Mouse (Mus musculus): Measurements from ENCODE around the gene Tuba1a. TPM values are rescaled to one million over a fixed set of nuclear protein-coding genes. Genes with fewer than 3 reads are reported as not detected.
"Not testable (repeated sequence)": the region's sequence is repeated elsewhere in the genome, so short reads cannot be mapped to it uniquely, and the experiment has no call there.

Gene Tuba1a
- polyA plus RNA-seq, 1 experiment from 2014 or later: 8,897 TPM

DNA sequence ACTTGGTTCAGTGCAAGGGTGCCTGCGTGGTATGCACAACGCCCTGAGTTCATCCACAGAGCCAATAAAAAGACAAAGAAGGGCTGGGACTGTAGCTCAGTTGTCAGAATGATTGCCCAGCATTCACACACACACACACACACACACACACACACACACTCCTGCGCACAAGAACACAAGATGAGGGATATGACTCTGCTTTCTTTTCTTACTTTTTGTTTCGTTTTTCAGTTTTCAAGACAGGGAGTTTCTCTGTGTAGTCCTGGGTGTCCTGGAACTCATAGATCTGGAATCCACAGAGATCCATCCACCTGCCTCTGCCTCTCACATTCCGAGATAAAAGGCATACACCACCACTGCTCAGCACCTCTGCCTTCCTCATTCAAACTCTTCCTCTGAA lies 25.9 kb downstream of the Tuba1a start:
- Histone ChIP-seq H3K9me3 (ENCODE audit: control insufficient read depth, low read length) (no peaks in the 10 kb centered on the region), H3K4me2 (replicated peaks; ENCODE audit: low read depth, low read length) (no peak overlapping the region), H3K9ac (ENCODE audit: low read depth, low read length) (no peak overlapping the region), H3K27me3 (ENCODE audit: control insufficient read depth, insufficient read depth, low read length) (no peaks in the 10 kb centered on the region), H3K4me1 (replicated peaks; ENCODE audit: control insufficient read depth, insufficient read depth, low read length) (0 out of 2 replicates have a peak, but pooled peaks cover 2% of the 10 kb centered on the region), H3K4me3 (ENCODE audit: low read depth, low read length) (no peak overlapping the region), H3K27ac (ENCODE audit: low read depth, low read length) (no peak overlapping the region), H3K36me3 (ENCODE audit: control insufficient read depth, insufficient read depth, low read length) (no peaks in the 10 kb centered on the region)
- DNase-seq (ENCODE audit: low spot score): no peak
- ATAC-seq (ENCODE audit: low FRiP score): no peak
- 87% methylated on average over 5 of the region's 5 CpGs for WGBS

GRCm38 (mm10) chr15:98924682-98925081 lies 28.8 kb downstream of the Tuba1a start:
- H3K9me3 ChIP-seq (ENCODE audit: control insufficient read depth, low read length): no peaks in the 10 kb centered on the region
- no peaks in the 10 kb centered on the region for H3K27me3 ChIP-seq (ENCODE audit: control insufficient read depth, insufficient read depth, low read length)
- H3K36me3 ChIP-seq (ENCODE audit: control insufficient read depth, insufficient read depth, low read length): no peaks in the 10 kb centered on the region
- DNase-seq (ENCODE audit: low spot score) (no peak), ATAC-seq (ENCODE audit: low FRiP score) (no peak)
- no peaks in the 10 kb centered on the region for H3K4me1 ChIP-seq (replicated peaks; ENCODE audit: control insufficient read depth, insufficient read depth, low read length)
- WGBS: 78% methylated on average over 3 of the region's 3 CpGs
- no peak overlapping the region for H3K9ac ChIP-seq (ENCODE audit: low read depth, low read length)
- no peak overlapping the region for H3K4me3 ChIP-seq (ENCODE audit: low read depth, low read length)
- H3K27ac ChIP-seq (ENCODE audit: low read depth, low read length): no peak overlapping the region
- no peak overlapping the region for H3K4me2 ChIP-seq (replicated peaks; ENCODE audit: low read depth, low read length)

DNA sequence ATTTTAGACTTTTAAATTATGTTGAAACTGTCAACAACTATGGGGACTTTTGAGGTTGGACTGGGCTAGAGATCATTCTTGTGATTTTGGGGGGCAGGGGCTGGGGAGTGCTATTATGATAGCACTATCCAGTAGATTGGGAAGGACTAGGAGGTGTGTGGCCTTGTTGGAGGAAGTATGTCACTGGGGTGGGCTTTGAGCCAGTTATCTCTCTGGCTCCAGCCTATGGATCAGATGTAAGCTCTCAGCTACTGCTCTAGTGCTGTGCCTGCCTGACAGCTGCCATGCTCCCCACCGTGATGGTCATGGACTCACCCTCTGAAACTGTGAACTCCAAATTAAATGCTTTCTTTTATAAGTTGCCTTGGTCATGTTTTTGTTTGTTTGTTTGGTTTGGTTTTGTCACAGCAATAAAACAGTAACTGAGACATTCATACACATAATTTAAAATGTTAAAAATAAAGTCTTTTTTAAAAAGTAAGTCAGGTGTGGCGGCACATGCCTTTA lies 30.4 kb downstream of the Tuba1a start:
- Histone ChIP-seq H3K4me2 (replicated peaks; ENCODE audit: low read depth, low read length) (no peak overlapping the region), H3K27me3 (ENCODE audit: control insufficient read depth, insufficient read depth, low read length) (no peaks in the 10 kb centered on the region), H3K4me3 (ENCODE audit: low read depth, low read length) (no peak overlapping the region), H3K27ac (ENCODE audit: low read depth, low read length) (no peak overlapping the region), H3K4me1 (replicated peaks; ENCODE audit: control insufficient read depth, insufficient read depth, low read length) (no peaks in the 10 kb centered on the region; the same call in 1 of the 2 replicates), H3K9ac (ENCODE audit: low read depth, low read length) (no peak overlapping the region), H3K36me3 (ENCODE audit: control insufficient read depth, insufficient read depth, low read length) (no peaks in the 10 kb centered on the region), H3K9me3 (ENCODE audit: control insufficient read depth, low read length) (no peaks in the 10 kb centered on the region)
- DNase-seq (ENCODE audit: low spot score) (no peak), ATAC-seq (ENCODE audit: low FRiP score) (no peak)
- 84% methylated on average over 2 of the region's 2 CpGs for WGBS

DNA sequence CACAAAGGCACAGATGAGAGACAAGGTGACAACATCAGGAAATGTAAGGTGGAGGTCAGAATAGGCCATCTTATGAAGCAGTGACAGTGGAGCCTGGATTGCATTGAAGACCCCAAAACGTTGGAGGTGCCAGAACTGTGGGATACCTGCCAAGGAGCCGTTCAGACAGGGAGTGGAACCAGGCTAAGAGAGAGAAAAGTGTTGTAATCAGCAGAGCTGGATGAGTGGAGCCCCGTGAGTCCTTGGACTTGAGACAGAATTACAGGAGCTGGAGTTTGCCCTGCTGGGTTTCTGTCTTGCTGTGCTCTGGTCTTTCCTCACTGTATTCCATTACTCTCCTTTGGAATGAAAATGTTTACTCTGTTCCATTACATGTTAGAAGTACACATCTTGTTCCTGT lies 30.9 kb downstream of the Tuba1a start:
- 64% methylated on average over 3 of the region's 3 CpGs for WGBS
- Histone ChIP-seq H3K27ac (ENCODE audit: low read depth, low read length) (no peak overlapping the region), H3K4me1 (replicated peaks; ENCODE audit: control insufficient read depth, insufficient read depth, low read length) (no peaks in the 10 kb centered on the region; the same call in 1 of the 2 replicates), H3K4me3 (ENCODE audit: low read depth, low read length) (no peak overlapping the region), H3K27me3 (ENCODE audit: control insufficient read depth, insufficient read depth, low read length) (no peaks in the 10 kb centered on the region), H3K9me3 (ENCODE audit: control insufficient read depth, low read length) (no peaks in the 10 kb centered on the region), H3K36me3 (ENCODE audit: control insufficient read depth, insufficient read depth, low read length) (no peaks in the 10 kb centered on the region), H3K4me2 (replicated peaks; ENCODE audit: low read depth, low read length) (no peak overlapping the region; the same call in 1 of the 2 replicates), H3K9ac (ENCODE audit: low read depth, low read length) (no peak overlapping the region)
- no peak for DNase-seq (ENCODE audit: low spot score)
- ATAC-seq (ENCODE audit: low FRiP score): no peak

- H3K4me3 ChIP-seq (ENCODE audit: low read depth, low read length): no peak overlapping the region
- H3K36me3 ChIP-seq (ENCODE audit: control insufficient read depth, insufficient read depth, low read length): no peaks in the 10 kb centered on the region
- ATAC-seq (ENCODE audit: low FRiP score) (no peak), DNase-seq (ENCODE audit: low spot score) (no peak)
- H3K4me2 ChIP-seq (replicated peaks; ENCODE audit: low read depth, low read length): no peak overlapping the region
- WGBS: 87% methylated on average over 5 of the region's 5 CpGs
- peaks cover under 1% of the 10 kb centered on the region; the same call in 1 of the 2 replicates for H3K4me1 ChIP-seq (replicated peaks; ENCODE audit: control insufficient read depth, insufficient read depth, low read length)
- no peaks in the 10 kb centered on the region for H3K27me3 ChIP-seq (ENCODE audit: control insufficient read depth, insufficient read depth, low read length)
- no peaks in the 10 kb centered on the region for H3K9me3 ChIP-seq (ENCODE audit: control insufficient read depth, low read length)
- H3K27ac ChIP-seq (ENCODE audit: low read depth, low read length): no peak overlapping the region
- H3K9ac ChIP-seq (ENCODE audit: low read depth, low read length): no peak overlapping the region
These were observed 32.0 kb downstream of the Tuba1a start for GRCm38 (mm10) chr15:98921510-98921909.

- not testable (repeated sequence) for ATAC-seq (ENCODE audit: low FRiP score); DNase-seq (ENCODE audit: low spot score); H3K36me3 ChIP-seq (ENCODE audit: control insufficient read depth, insufficient read depth, low read length); H3K27me3 ChIP-seq (ENCODE audit: control insufficient read depth, insufficient read depth, low read length); H3K9me3 ChIP-seq (ENCODE audit: control insufficient read depth, low read length); H3K4me1 ChIP-seq (replicated peaks; ENCODE audit: control insufficient read depth, insufficient read depth, low read length)
- peak overlapping the region; percentile 11; the same call in 1 of the 2 replicates for H3K9ac ChIP-seq (ENCODE audit: low read depth, low read length)
- H3K4me2 ChIP-seq (replicated peaks; ENCODE audit: low read depth, low read length): peak overlapping the region; percentile 38
- peak overlapping the region; percentile 37; the same call in 1 of the 2 replicates for H3K27ac ChIP-seq (ENCODE audit: low read depth, low read length)
- H3K4me3 ChIP-seq (ENCODE audit: low read depth, low read length): peak overlapping the region; percentile 80
- 22% methylated on average over 8 of the region's 8 CpGs for WGBS
These were observed 35.0 kb downstream of the Tuba1a start for GRCm38 (mm10) chr15:98918499-98918895.

DNA sequence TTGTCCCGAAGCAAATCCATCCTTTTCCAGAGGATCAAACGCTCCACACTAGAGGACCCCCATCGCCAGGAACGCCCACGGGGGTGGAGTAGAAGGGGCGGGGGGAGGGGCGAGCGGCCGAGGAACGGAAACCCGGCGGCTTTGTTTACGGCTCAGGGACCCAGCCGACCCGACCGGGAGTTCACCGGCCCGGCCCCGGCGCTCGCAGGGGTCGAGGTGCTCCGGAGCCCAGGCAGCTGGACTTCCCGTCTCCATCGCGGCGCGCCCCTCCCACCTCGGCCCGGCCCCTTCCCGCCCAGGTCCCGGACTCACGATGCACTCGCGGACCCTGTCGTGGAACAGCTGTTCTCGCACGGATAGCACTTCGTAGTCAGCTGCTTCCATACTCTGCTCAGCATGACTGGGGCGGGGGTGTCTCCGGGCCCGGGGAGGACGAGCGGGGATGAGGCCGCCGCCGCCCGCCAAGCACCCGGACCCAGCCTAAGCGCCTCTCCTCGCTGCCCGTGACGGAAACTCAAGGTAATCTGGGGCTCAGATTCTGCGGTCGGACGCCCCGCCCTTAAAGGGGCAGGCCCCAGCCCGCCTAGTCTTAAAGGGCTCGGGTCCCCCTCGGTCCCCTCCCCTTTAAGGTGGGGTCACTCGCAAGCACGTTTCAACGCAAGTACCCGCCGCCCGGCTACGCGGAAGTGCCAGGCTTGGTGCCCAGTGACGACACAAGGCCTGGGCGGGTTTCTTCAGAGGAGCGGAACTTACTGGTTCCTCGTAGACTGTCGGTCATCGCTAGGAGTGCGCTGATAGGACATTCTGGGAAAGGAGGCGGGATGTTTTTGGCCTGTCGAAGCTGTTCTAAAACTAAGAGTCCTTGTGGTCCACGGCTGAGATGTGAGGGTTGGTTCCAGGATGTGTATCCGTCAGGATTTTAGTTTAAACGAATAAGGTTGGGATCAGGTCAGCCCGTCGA lies 35.7 kb downstream of the Tuba1a start, which contains the start of gene Lmbr1l:
Gene Lmbr1l (minus strand): TSS at position 694 of the 961 bp plus-strand sequence.
- Histone ChIP-seq H3K4me3 (ENCODE audit: low read depth, low read length) (peak within 1 kb of the TSS; percentile 80), H3K9ac (ENCODE audit: low read depth, low read length) (peak within 1 kb of the TSS; percentile 79), H3K27ac (ENCODE audit: low read depth, low read length) (peak within 1 kb of the TSS; percentile 93), H3K27me3 (ENCODE audit: control insufficient read depth, insufficient read depth, low read length) (no peaks in the 10 kb centered on the region), H3K9me3 (ENCODE audit: control insufficient read depth, low read length) (no peaks in the 10 kb centered on the region), H3K4me1 (replicated peaks; ENCODE audit: control insufficient read depth, insufficient read depth, low read length) (peaks cover 6% of the 10 kb centered on the region; the same call in 1 of the 2 replicates), H3K36me3 (ENCODE audit: control insufficient read depth, insufficient read depth, low read length) (peaks cover 4% of the 10 kb centered on the region; the same call in 1 of the 2 replicates), H3K4me2 (replicated peaks; ENCODE audit: low read depth, low read length) (peak within 1 kb of the TSS; percentile 69)
- DNase-seq (ENCODE audit: low spot score): peak; percentile 98
- WGBS: under 1% methylated on average over 81 of the region's 82 CpGs
- peak; percentile 99 for ATAC-seq (ENCODE audit: low FRiP score)

GRCm38 (mm10) chr15:98917091-98917490 lies 36.4 kb downstream of the Tuba1a start:
- H3K27ac ChIP-seq (ENCODE audit: low read depth, low read length): peak overlapping the region; percentile 93; the same call in 1 of the 2 replicates
- DNase-seq (ENCODE audit: low spot score) (no peak), ATAC-seq (ENCODE audit: low FRiP score) (peak; percentile 1; the same call in 1 of the 2 replicates)

More at GRCm38 (mm10) chr15:98917091-98917490, 36.4 kb downstream of the Tuba1a start:
- Histone ChIP-seq H3K27me3 (ENCODE audit: control insufficient read depth, insufficient read depth, low read length) (no peaks in the 10 kb centered on the region), H3K4me1 (replicated peaks; ENCODE audit: control insufficient read depth, insufficient read depth, low read length) (peaks cover 6% of the 10 kb centered on the region; the same call in 1 of the 2 replicates), H3K4me2 (replicated peaks; ENCODE audit: low read depth, low read length) (peak overlapping the region; percentile 69), H3K4me3 (ENCODE audit: low read depth, low read length) (peak overlapping the region; percentile 80), H3K9ac (ENCODE audit: low read depth, low read length) (peak overlapping the region; percentile 79), H3K9me3 (ENCODE audit: control insufficient read depth, low read length) (no peaks in the 10 kb centered on the region), H3K36me3 (ENCODE audit: control insufficient read depth, insufficient read depth, low read length) (peaks cover 6% of the 10 kb centered on the region; the same call in 1 of the 2 replicates)
- under 1% methylated on average over 14 of the region's 14 CpGs for WGBS
